Mouse (Mus musculus) ES-E14 (cell line): ENCODE data around the gene Mamdc2.

Source experiments
- HCFC1 ChIP-seq: IDR thresholded peaks from 2 replicates; pipeline ENCODE4 v1.6.1; 2012; ENCODE audit warnings: low read length, inconsistent platforms, borderline replicate concordance; ENCODE audit not compliant: insufficient read depth
- MAFK ChIP-seq: IDR thresholded peaks from 2 replicates; pipeline ENCODE4 v1.6.1; 2014; ENCODE audit warnings: mild to moderate bottlenecking, low read depth, low read length, inconsistent platforms; ENCODE audit not compliant: insufficient read depth

- TF ChIP-seq MAFK = no peak
- no peak for TF ChIP-seq HCFC1
Observed at GRCm38 (mm10) chr19:23281911-23282660, 166.2 kb downstream of the Mamdc2 start.
